ENCODE assay signal across 13 mouse cellular contexts in the genomic region with DNA sequence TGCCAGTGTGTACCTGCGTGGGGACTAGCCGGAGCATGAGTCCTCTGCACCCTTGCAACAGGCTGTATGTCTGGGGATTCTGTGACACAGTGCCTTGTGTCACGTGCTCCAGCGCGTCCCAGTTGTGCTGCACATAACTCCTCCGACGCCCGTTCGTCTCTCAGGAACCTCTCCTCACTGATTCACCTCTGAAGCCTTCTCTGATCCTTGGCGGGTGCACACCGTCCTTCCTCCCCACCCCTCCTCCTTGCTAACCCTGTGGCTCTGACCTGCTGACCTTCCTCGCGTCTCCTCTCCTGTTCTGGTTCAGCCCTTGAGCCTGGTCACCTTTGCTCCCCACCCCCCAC. TPM values are rescaled to one million over a fixed set of nuclear protein-coding genes. Genes with fewer than 3 reads are reported as not detected.
DNase-seq lines count a peak whose midpoint lies in the region; ATAC-seq and TF ChIP-seq lines count a peak whose summit lies in the region.
"Had no signal": no experiment of that assay in that cellular context is flagged by ENCODE, and none has a peak within 500 bp of the region (broad histone marks: within the 10 kb centered on the region; RNA-seq: fewer than 3 reads in every experiment).

No protein-coding gene starts in this region.

- H3K9ac ChIP-seq in stomach, postnatal 0 days (ENCODE audit: low read length), result no peak overlapping the region; the same call in 1 of the 2 replicates
- H3K9ac ChIP-seq: midbrain, embryonic 12.5 days had no signal

- no peak for TF ChIP-seq EP300 in stomach, postnatal 0 days (optimal IDR thresholded peaks at IDR 0.05)

- H3K4me3 ChIP-seq in limb, embryonic 10.5 days, result no peak overlapping the region
- no peak overlapping the region for H3K4me3 ChIP-seq in stomach, postnatal 0 days (ENCODE audit: low read depth, low read length)
- H3K4me3 ChIP-seq: layer of hippocampus, adult 2 months; midbrain, embryonic 12.5 days had no signal

- DNase-seq in embryo, embryonic 10 days (ENCODE audit: low spot score), result peak; percentile 38
- DNase-seq in embryo, embryonic 9.5 days (ENCODE audit: extremely low spot score), result no peak
- peak; percentile 52 for DNase-seq in thymus, postnatal 0 days (ENCODE audit: low spot score)
- DNase-seq in thymus, postnatal 14 days, result no peak
- no peak for DNase-seq in limb, embryonic 10.5 days (ENCODE audit: low spot score)
- peak; percentile 48 for DNase-seq in stomach, postnatal 0 days (ENCODE audit: low spot score)
- DNase-seq in ovary, postnatal 36 days (ENCODE audit: low spot score), result no peak
- DNase-seq in layer of hippocampus, postnatal 10 days (ENCODE audit: low spot score in 2 of 2), result no peak
- DNase-seq: adrenal gland, adult 8-10 months; cerebellum, adult 18-20 months; right cerebral cortex, postnatal 4 days had no signal

- H3K4me2 ChIP-seq in stomach, postnatal 0 days (replicated peaks; ENCODE audit: low read depth), result no peak overlapping the region
- H3K4me2 ChIP-seq: midbrain, embryonic 12.5 days had no signal

- peaks cover 68% of the 10 kb centered on the region for H3K4me1 ChIP-seq in limb, embryonic 10.5 days
- peaks cover 10% of the 10 kb centered on the region for H3K4me1 ChIP-seq in stomach, postnatal 0 days (replicated peaks; ENCODE audit: control insufficient read depth, insufficient read depth)
- H3K4me1 ChIP-seq: midbrain, embryonic 12.5 days had no signal

- peak; percentile 55 for ATAC-seq in stomach, postnatal 0 days (ENCODE audit: low FRiP score, low TSS enrichment)

- no peaks in the 10 kb centered on the region for H3K36me3 ChIP-seq in limb, embryonic 10.5 days
- H3K36me3 ChIP-seq in stomach, postnatal 0 days (ENCODE audit: control insufficient read depth, insufficient read depth, low read length), result no peaks in the 10 kb centered on the region
- H3K36me3 ChIP-seq: midbrain, embryonic 12.5 days had no signal

- peaks cover 66% of the 10 kb centered on the region for H3K27me3 ChIP-seq in limb, embryonic 10.5 days (ENCODE audit: low read depth, poor library complexity, severe bottlenecking)
- no peaks in the 10 kb centered on the region for H3K27me3 ChIP-seq in stomach, postnatal 0 days (ENCODE audit: control insufficient read depth, insufficient read depth, low read length)

- H3K27ac ChIP-seq in limb, embryonic 10.5 days, result peak overlapping the region; percentile 53
- peak overlapping the region; percentile 91 for H3K27ac ChIP-seq in stomach, postnatal 0 days (replicated peaks)
- H3K27ac ChIP-seq: layer of hippocampus, adult 2 months; midbrain, embryonic 12.5 days had no signal

- WGBS in limb, embryonic 10.5 days, result 25% methylated on average over 13 of the region's 13 CpGs
- WGBS in stomach, postnatal 0 days, result 51% methylated on average over 13 of the region's 13 CpGs

- H3K9me3 ChIP-seq in limb, embryonic 10.5 days (replicated peaks), result no peaks in the 10 kb centered on the region
- no peaks in the 10 kb centered on the region for H3K9me3 ChIP-seq in stomach, postnatal 0 days (ENCODE audit: control insufficient read depth, low read length)
- H3K9me3 ChIP-seq: midbrain, embryonic 12.5 days had no signal

- no peak for TF ChIP-seq CTCF in stomach, postnatal 0 days (IDR thresholded peaks at IDR 0.05; ENCODE audit: low read depth)

RNA-seq across cellular contexts. Expression of gene Zfp36l2, which starts 31.5 kb away (rescaled TPM):
- 28.4 and 35.1 TPM in 2 replicates for polyA plus RNA-seq in thymus, postnatal 0 days (2015; fragmentation: Nextera tagmentation; extraction: Ambion mirVana)
- 13.4 and 14.2 TPM in 2 replicates for polyA plus RNA-seq in limb, embryonic 10.5 days (2016; fragmentation: Nextera tagmentation; extraction: Ambion mirVana)
- polyA plus RNA-seq in stomach, postnatal 0 days (2015; fragmentation: Nextera tagmentation; extraction: Ambion mirVana), result 17.5 and 18.3 TPM in 2 replicates
- total RNA-seq in layer of hippocampus, postnatal 10 days (2021), result 10 to 100 TPM; 24.4 to 25.4 TPM

Comparison
In these comparisons a context has a peak if more than half of its experiments do, and no peak if none do; other contexts are left out.
1. DNase-seq: peak in embryo, embryonic 10 days (single experiment), thymus, postnatal 0 days (single experiment) and stomach, postnatal 0 days (single experiment); none in embryo, embryonic 9.5 days (single experiment), thymus, postnatal 14 days (single experiment), limb, embryonic 10.5 days (single experiment), ovary, postnatal 36 days (single experiment) and layer of hippocampus, postnatal 10 days (0 of 2).